Mouse (Mus musculus): Measurements from ENCODE around the gene Tnpo2. TPM values are rescaled to one million over a fixed set of nuclear protein-coding genes. Genes with fewer than 3 reads are reported as not detected.
A peak's percentile ranks its signal among the peaks of the same experiment; 100 is the strongest.
"Not testable (repeated sequence)": the region's sequence is repeated elsewhere in the genome, so short reads cannot be mapped to it uniquely, and the experiment has no call there.

Gene Tnpo2
- total RNA-seq, 4 experiments from 2014 or later, result 146 to 188 (median 162) TPM

DNA sequence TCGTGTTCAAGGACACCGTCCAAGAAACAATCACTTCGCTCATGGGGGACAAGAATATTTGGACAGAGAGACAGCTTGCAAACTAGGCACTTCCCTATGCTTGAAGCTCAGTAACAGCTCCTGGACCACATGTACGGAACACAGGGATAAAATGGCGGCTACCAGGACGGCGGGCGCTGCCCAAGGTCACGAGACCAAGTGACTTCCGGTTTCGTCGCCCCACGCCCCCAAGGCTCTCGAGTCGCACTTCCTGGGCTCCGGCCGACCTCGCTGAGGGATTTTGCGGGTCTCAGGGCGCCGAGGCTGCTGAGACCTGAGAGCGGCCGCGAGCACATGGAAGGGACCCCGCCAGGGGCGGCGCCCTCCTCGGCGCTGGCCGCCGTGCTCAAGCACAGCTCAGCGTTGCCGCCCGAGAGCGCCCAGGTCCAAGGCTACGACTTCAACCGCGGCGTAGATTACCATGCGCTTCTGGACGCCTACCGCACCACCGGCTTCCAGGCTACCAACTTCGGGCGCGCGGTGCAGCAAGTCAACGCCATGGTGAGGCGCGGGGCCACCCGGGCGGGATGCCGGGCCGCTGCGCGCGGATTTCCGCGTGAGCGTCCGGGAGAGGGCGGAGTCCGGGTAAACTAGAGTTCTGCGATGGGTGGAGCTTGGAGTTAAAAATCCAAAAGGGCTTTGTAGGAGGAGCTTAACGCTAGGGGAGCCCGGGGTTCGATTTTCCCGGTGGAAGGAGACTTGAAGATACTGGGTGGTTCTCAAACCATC is 35.0 kb downstream of the Tnpo2 start, which contains the start of gene Dhps:
Gene Dhps, plus strand, starts transcription at position 244 of the 768 bp plus-strand sequence.
- DNase-seq (ENCODE audit: low spot score in 2 of 2), result peak; percentile 88 to 93

- no peak for DNase-seq (ENCODE audit: low spot score in 2 of 2)
Measured at GRCm38 (mm10) chr8:85072364-85072929, 35.7 kb downstream of the Tnpo2 start.

DNA sequence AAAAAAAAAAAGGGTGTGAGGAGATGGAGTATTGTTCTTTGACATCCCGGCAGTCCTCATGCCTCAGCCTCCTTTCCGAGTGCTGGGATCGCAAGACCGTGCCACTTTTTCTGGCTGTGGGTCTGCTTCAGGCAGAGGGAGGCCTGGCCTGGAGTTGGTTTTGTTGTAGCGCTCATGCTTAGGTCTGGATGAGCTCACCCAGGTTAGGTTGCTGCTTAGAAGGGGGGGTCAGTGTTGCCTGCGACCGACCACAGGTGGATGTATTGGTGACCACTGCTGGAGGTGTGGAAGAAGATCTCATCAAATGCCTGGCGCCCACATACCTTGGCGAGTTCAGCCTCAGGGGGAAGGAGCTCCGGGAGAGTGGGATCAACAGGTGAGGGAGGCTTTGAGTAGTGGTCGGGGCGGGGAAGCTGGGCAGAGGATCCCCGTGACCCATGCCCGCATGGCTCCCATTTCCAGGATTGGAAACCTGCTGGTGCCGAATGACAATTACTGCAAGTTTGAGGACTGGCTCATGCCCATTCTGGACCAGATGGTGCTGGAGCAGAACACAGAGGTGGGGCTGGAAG is 36.4 kb downstream of the Tnpo2 start:
- no peak for DNase-seq (ENCODE audit: low spot score in 2 of 2)

GRCm38 (mm10) chr8:85074167-85074566 is 37.5 kb downstream of the Tnpo2 start:
- DNase-seq (ENCODE audit: low spot score in 2 of 2), result no peak

- no peak for DNase-seq (ENCODE audit: low spot score in 2 of 2)
Measured at GRCm38 (mm10) chr8:85074617-85075016, 37.9 kb downstream of the Tnpo2 start.

DNA sequence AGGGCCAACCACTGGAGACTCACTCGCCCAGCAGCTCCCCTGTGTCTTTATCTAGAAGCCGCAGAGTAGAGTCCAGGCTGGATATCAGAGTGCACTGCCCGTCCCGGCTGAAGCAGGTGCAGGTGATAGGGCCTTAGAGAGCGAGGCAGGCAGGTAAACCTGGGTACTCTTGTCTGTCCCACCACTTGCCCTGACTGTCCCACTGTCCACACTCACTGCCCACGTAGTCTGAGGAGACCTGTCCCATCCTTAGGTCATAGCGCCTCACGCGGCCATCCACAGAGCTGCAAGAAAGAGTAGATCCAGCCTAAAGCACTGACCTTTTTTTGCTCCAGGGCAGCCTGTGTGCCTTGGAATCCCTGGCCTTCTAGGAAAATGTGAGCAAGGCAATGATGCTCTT is 39.3 kb downstream of the Tnpo2 start:
- no peak for DNase-seq (ENCODE audit: low spot score in 2 of 2)

- DNase-seq (ENCODE audit: low spot score in 2 of 2), result peak; percentile 69 to 83
Measured at GRCm38 (mm10) chr8:85076993-85077392, 40.3 kb downstream of the Tnpo2 start.

DNA sequence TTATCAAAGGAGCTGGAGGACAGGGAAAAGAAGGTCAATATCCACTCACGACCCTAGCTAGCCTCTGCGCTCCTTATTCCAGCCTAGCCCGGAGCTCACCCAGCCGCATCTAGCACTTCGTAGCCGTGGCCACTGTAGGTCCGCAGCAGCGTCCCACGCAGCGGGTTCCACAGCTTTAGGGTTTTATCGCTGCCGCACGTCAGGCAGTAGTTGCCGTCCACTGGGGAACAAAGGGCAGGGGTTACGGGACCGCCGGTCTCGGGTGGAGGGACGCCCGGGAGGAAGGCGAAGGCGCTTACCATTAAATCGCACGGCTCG is 43.5 kb downstream of the Tnpo2 start:
- no peak for DNase-seq (ENCODE audit: low spot score in 2 of 2)

DNA sequence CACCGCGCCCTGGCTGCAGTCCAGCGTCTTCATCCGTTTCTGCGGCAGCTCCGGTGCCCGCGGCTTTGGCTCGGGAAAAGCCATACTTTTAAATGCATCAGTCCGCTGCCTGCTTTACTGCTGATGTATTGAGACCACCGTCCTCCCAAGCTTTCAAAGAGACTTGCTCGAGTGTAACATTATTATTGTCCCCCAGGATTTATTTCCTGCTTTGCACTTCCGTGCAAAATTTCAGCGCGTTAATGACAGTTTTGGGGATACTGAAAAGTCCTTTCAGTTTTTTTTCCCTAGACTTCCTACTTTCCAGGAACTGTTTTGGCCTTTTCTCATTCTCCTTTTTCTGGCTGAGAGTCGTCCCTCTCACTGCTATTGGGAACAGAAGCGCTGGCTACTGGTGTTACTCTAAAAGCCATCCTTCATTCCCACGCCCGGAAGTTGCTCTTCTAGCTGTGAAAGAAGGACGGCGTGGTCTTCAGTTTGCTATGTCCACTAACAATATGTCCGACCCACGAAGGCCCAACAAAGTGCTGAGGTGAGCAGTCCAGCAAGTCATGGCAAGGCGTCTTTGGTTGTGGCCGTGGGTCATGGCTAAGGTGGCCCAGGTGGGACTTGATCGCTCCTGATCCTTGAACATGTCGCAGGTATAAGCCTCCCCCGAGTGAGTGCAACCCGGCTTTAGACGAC is 44.0 kb downstream of the Tnpo2 start, which contains the start of gene Wdr83os:
Gene Wdr83os, plus strand, starts transcription at position 209 of the 684 bp plus-strand sequence.
- DNase-seq (ENCODE audit: low spot score in 2 of 2), result no peak

DNA sequence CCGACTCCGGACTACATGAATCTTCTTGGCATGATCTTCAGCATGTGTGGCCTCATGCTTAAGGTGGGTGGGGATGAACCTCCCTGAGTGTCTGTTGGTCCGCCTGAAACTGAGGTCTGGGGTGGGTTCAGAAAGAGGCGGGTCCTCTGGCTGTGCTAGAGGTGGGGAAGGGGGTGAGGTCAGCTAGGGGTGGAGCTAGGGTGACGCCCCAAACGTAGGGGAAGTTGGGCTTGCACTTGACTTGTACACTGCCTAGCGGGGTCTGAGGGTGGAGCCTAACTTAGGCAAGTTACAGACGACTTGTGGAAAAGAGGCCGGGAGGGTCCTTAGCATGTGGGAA is 44.5 kb downstream of the Tnpo2 start, which contains the start of gene Wdr83:
Gene Wdr83, minus strand, starts transcription at position 91 of the 340 bp plus-strand sequence.
- DNase-seq (ENCODE audit: low spot score in 2 of 2), result no peak

DNA sequence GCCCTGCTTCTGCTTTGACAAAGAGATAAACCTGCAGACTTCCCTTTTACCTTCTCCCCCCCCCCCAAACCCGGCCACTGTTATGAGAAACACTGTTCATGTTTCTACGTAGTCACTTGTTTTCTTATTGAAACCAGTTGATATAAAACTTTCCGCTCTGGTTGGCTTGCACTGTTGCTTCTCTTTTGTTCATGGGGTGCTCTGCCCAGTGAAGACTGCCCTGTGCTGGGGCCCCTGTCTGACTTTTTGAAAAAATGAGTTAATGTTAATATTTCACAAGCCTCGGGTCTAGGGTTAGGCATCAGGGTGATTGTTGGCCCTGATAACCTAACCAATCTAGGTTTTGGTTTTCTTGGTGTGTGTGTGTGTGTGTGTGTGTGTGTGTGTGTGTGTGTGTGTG is 45.5 kb downstream of the Tnpo2 start:
- DNase-seq (ENCODE audit: low spot score in 2 of 2), result not testable (repeated sequence)

- DNase-seq (ENCODE audit: low spot score in 2 of 2), result peak; percentile 82 to 86
Measured at GRCm38 (mm10) chr8:85083108-85083813, 46.5 kb downstream of the Tnpo2 start, which contains the start of gene Man2b1. Gene Man2b1 (plus strand): TSS chr8:85083270.

DNA sequence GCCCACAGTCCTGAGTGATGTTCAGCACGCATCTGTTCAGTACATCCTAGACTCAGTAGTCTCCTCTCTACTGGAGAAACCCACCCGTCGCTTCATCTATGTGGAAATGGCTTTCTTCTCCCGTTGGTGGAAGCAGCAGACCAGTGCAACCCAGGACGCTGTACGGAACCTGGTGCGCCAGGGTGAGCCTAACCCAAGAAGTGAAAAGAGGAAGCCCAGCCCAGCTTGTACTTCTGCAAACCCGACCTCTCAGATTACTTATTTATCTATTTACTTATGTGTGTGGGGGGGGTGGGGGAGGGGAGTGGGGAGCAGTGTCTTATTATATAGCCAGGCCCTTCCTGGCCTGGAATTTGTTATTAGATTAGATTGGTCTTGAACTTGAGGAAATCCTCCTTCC is 47.9 kb downstream of the Tnpo2 start:
- no peak for DNase-seq (ENCODE audit: low spot score in 2 of 2)

DNA sequence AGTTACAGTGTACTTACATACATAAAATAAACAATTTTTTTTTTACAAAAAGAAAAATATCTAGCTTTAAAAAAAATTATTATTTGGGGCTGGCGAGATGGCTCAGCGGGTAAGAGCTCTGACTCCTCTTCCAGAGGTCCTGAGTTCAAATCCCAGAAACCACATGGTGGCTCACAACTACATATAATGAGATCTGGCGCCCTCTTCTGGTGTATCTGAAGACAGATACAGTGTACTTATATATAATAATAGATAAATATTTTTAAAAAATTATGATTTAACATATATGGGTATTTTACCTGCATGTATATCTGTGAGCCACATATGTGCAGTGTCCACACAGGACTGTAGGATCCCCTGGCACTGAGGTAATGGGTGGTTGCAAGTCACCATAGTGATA is 49.5 kb downstream of the Tnpo2 start:
- no peak for DNase-seq (ENCODE audit: low spot score in 2 of 2)

GRCm38 (mm10) chr8:85088771-85089170 is 52.1 kb downstream of the Tnpo2 start:
- DNase-seq (ENCODE audit: low spot score in 2 of 2), result no peak

- DNase-seq (ENCODE audit: low spot score in 2 of 2), result no peak
Measured at GRCm38 (mm10) chr8:85090856-85091255, 54.1 kb downstream of the Tnpo2 start.

DNA sequence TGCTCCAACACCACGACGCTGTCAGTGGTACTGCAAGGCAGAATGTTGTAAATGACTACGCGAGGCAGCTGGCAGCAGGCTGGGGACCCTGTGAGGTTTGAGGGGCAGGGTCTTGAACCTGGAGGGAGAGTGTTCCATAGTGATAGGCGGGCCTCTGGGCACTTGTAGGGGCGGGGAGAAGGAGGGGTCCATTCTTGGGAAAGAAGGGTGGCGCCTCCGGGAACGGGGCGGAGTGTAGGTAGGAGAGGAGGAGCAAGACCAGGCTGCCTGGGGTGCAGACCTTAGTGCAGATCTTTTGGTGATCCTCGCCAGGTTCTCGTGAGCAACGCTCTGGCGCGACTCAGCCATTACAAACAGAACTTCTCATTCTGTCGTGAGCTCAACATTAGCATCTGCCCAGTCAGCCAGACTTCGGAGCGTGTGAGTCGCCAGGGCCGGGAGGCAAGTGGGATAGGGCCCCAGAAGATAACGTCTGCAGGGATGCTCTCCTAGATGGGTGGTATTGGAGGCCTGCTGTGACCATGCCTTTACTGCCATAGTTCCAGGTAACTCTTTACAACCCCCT is 54.9 kb downstream of the Tnpo2 start:
- no peak for DNase-seq (ENCODE audit: low spot score in 2 of 2)

- no peak for DNase-seq (ENCODE audit: low spot score in 2 of 2)
Measured at GRCm38 (mm10) chr8:85095051-85095450, 58.3 kb downstream of the Tnpo2 start.

DNA sequence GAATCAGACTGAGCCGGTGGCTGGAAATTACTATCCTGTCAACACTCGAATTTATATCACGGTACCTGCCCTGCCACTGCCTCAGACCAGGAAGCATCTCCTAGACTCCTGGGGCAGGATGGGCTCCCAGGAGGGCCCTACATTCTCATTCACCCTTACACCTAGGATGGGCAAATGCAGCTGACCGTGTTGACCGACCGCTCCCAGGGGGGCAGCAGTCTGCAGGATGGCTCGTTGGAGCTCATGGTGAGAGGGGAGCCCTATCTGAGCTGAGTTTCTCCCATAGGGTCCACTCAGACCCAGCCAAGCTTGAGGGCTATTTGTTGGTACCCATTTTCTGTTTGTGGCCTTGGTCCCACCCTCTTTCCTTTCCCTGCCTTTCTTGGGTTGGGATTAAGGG is 58.9 kb downstream of the Tnpo2 start:
- DNase-seq (ENCODE audit: low spot score in 2 of 2), result no peak

- DNase-seq (ENCODE audit: low spot score in 2 of 2), result no peak
Measured at GRCm38 (mm10) chr8:85096196-85096595, 59.5 kb downstream of the Tnpo2 start.

DNA sequence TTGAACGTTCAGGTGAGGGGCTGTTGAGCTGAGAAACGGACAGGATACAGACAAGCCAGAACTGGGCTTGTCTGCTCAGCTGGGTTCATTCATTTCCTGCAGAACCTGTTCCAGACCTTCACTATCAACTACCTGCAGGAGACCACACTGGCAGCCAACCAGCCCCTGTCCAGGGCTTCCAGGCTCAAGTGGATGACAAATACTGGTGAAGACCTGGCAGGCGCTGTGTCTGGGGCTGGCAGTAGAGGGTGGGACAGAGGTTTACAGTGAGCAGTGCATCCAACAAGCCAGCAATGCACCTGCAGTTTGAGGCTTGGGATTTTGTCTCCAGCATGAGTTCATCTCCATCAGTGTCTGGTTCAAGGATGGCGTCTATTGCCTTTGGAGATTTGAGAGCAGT is 60.1 kb downstream of the Tnpo2 start:
- no peak for DNase-seq (ENCODE audit: low spot score in 2 of 2)

Data from layer of hippocampus, adult 8-10 months (tissue).